Mouse (Mus musculus): ENCODE measurements around the gene Slc46a3. TPM values are rescaled to one million over a fixed set of nuclear protein-coding genes. Genes with fewer than 3 reads are reported as not detected.

Slc46a3 gene
- polyA plus RNA-seq, 1 experiment from 2014 or later, result 16.6 TPM

DNA sequence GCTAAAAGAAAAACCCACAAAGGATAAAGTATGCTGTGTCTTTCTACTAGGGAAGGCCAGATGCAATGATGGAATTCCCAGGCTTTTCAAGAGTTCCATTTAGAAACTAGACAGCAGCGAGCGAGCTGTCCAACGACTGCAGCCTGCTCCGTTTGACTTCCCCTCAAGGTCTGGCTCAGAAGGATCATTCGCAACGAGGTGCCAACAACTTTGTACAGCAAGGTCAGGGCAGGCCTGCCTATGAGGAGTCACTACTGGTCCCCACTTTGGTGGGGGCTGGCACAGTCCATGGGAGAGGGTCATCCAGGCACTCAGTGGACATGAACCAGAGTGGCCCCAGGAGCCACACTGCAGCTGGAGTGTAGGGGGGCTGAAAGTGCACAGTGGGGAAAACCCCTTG, 11.0 kb downstream of the Slc46a3 start:
- 92% methylated on average over 6 of the region's 6 CpGs for WGBS (ENCODE audit: insufficient replicate concordance)
- H3K9ac ChIP-seq (ENCODE audit: low read depth, low read length), result no peak overlapping the region
- no peak for ATAC-seq (ENCODE audit: low read depth)
- no peak overlapping the region for H3K4me2 ChIP-seq (ENCODE audit: low read depth, low read length)
- no peak overlapping the region for H3K27ac ChIP-seq (ENCODE audit: low read length)
- peaks cover 2% of the 10 kb centered on the region; the same call in 1 of the 2 replicates for H3K9me3 ChIP-seq (replicated peaks; ENCODE audit: control insufficient read depth, low read length)
- peaks cover 14% of the 10 kb centered on the region for H3K4me1 ChIP-seq (ENCODE audit: control insufficient read depth, low read depth, low read length)
- H3K36me3 ChIP-seq (ENCODE audit: control insufficient read depth, insufficient read depth), result peaks cover 34% of the 10 kb centered on the region
- H3K27me3 ChIP-seq (ENCODE audit: control insufficient read depth, insufficient read depth, low read depth, low read length), result no peaks in the 10 kb centered on the region
- H3K4me3 ChIP-seq (ENCODE audit: low read depth, low read length), result no peak overlapping the region

GRCm38 (mm10) chr5:147879971-147880682, 14.5 kb downstream of the Slc46a3 start:
- peak; percentile 80 for ATAC-seq (ENCODE audit: low read depth)
- peaks cover 52% of the 10 kb centered on the region for H3K36me3 ChIP-seq (ENCODE audit: control insufficient read depth, insufficient read depth)
- no peak overlapping the region for H3K4me3 ChIP-seq (ENCODE audit: low read depth, low read length)
- peaks cover 2% of the 10 kb centered on the region; the same call in 1 of the 2 replicates for H3K9me3 ChIP-seq (replicated peaks; ENCODE audit: control insufficient read depth, low read length)
- peaks cover 10% of the 10 kb centered on the region for H3K4me1 ChIP-seq (ENCODE audit: control insufficient read depth, low read depth, low read length)
- WGBS (ENCODE audit: insufficient replicate concordance), result 61% methylated on average over 17 of the region's 17 CpGs
- H3K27ac ChIP-seq (ENCODE audit: low read length), result peak overlapping the region; percentile 30; the same call in 1 of the 2 replicates
- H3K4me2 ChIP-seq (ENCODE audit: low read depth, low read length), result no peak overlapping the region
- H3K27me3 ChIP-seq (ENCODE audit: control insufficient read depth, insufficient read depth, low read depth, low read length), result no peaks in the 10 kb centered on the region
- H3K9ac ChIP-seq (ENCODE audit: low read depth, low read length), result no peak overlapping the region

GRCm38 (mm10) chr5:147877520-147877919, 17.1 kb downstream of the Slc46a3 start:
- 82% methylated on average over 6 of the region's 6 CpGs for WGBS (ENCODE audit: insufficient replicate concordance)
- Histone ChIP-seq H3K4me1 (ENCODE audit: control insufficient read depth, low read depth, low read length) (peaks cover 10% of the 10 kb centered on the region), H3K4me2 (ENCODE audit: low read depth, low read length) (no peak overlapping the region), H3K4me3 (ENCODE audit: low read depth, low read length) (no peak overlapping the region), H3K27me3 (ENCODE audit: control insufficient read depth, insufficient read depth, low read depth, low read length) (no peaks in the 10 kb centered on the region), H3K9me3 (replicated peaks; ENCODE audit: control insufficient read depth, low read length) (peaks cover 2% of the 10 kb centered on the region; the same call in 1 of the 2 replicates), H3K36me3 (ENCODE audit: control insufficient read depth, insufficient read depth) (peaks cover 57% of the 10 kb centered on the region), H3K27ac (ENCODE audit: low read length) (no peak overlapping the region), H3K9ac (ENCODE audit: low read depth, low read length) (no peak overlapping the region)
- no peak for ATAC-seq (ENCODE audit: low read depth)

- Histone ChIP-seq H3K36me3 (ENCODE audit: control insufficient read depth, insufficient read depth) (peaks cover 54% of the 10 kb centered on the region), H3K9ac (ENCODE audit: low read depth, low read length) (no peak overlapping the region), H3K4me1 (ENCODE audit: control insufficient read depth, low read depth, low read length) (peaks cover 5% of the 10 kb centered on the region), H3K4me3 (ENCODE audit: low read depth, low read length) (no peak overlapping the region), H3K9me3 (replicated peaks; ENCODE audit: control insufficient read depth, low read length) (no peaks in the 10 kb centered on the region), H3K27ac (ENCODE audit: low read length) (0 out of 2 replicates have a peak overlapping the region, but pooled peaks have one; percentile 16), H3K27me3 (ENCODE audit: control insufficient read depth, insufficient read depth, low read depth, low read length) (no peaks in the 10 kb centered on the region), H3K4me2 (ENCODE audit: low read depth, low read length) (no peak overlapping the region)
- 48% methylated on average over 8 of the region's 8 CpGs for WGBS (ENCODE audit: insufficient replicate concordance)
- peak; percentile 31; the same call in 1 of the 2 replicates for ATAC-seq (ENCODE audit: low read depth)
Observed at GRCm38 (mm10) chr5:147875210-147875609, 19.4 kb downstream of the Slc46a3 start.

- H3K4me2 ChIP-seq (ENCODE audit: low read depth, low read length), result no peak overlapping the region
- H3K27ac ChIP-seq (ENCODE audit: low read length), result no peak overlapping the region
- 77% methylated on average over 18 of the region's 18 CpGs for WGBS (ENCODE audit: insufficient replicate concordance)
- no peak for ATAC-seq (ENCODE audit: low read depth)
- H3K4me1 ChIP-seq (ENCODE audit: control insufficient read depth, low read depth, low read length), result peaks cover 2% of the 10 kb centered on the region
- H3K36me3 ChIP-seq (ENCODE audit: control insufficient read depth, insufficient read depth), result peaks cover 53% of the 10 kb centered on the region
- H3K4me3 ChIP-seq (ENCODE audit: low read depth, low read length), result no peak overlapping the region
- no peaks in the 10 kb centered on the region for H3K9me3 ChIP-seq (replicated peaks; ENCODE audit: control insufficient read depth, low read length)
- no peaks in the 10 kb centered on the region for H3K27me3 ChIP-seq (ENCODE audit: control insufficient read depth, insufficient read depth, low read depth, low read length)
- H3K9ac ChIP-seq (ENCODE audit: low read depth, low read length), result no peak overlapping the region
Observed at GRCm38 (mm10) chr5:147874491-147875065, 20.0 kb downstream of the Slc46a3 start.

GRCm38 (mm10) chr5:147871091-147871820, 23.4 kb downstream of the Slc46a3 start:
- WGBS (ENCODE audit: insufficient replicate concordance), result 53% methylated on average over 15 of the region's 15 CpGs
- peaks cover 35% of the 10 kb centered on the region for H3K36me3 ChIP-seq (ENCODE audit: control insufficient read depth, insufficient read depth)

DNA sequence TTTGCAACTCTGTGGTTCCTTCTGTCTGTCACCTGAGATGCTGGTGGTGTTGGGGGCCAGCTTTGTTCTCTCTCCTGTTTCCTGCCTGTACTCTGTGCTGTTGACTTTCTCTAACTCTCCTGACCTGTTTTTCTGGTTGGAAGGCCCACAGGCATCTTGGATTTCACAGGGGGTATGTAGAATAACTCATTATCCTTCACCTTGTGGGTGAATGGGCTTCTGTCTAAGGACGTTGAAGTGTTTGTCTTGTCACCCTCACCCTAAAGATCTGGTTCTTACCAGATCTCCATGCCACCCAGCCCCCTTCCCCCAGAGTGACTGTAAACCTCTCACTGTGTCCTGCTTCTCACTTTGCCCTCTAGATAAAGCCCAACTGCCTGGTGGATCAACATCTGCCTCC, 24.3 kb downstream of the Slc46a3 start:
- H3K9me3 ChIP-seq (replicated peaks; ENCODE audit: control insufficient read depth, low read length), result no peaks in the 10 kb centered on the region
- H3K27me3 ChIP-seq (ENCODE audit: control insufficient read depth, insufficient read depth, low read depth, low read length), result no peaks in the 10 kb centered on the region
- peaks cover 28% of the 10 kb centered on the region for H3K36me3 ChIP-seq (ENCODE audit: control insufficient read depth, insufficient read depth)
- H3K27ac ChIP-seq (ENCODE audit: low read length), result no peak overlapping the region
- 52% methylated on average over 1 of the region's 1 CpGs for WGBS (ENCODE audit: insufficient replicate concordance)
- H3K9ac ChIP-seq (ENCODE audit: low read depth, low read length), result no peak overlapping the region
- H3K4me2 ChIP-seq (ENCODE audit: low read depth, low read length), result no peak overlapping the region
- H3K4me3 ChIP-seq (ENCODE audit: low read depth, low read length), result no peak overlapping the region
- ATAC-seq (ENCODE audit: low read depth), result no peak
- peaks cover under 1% of the 10 kb centered on the region for H3K4me1 ChIP-seq (ENCODE audit: control insufficient read depth, low read depth, low read length)

More at GRCm38 (mm10) chr5:147871091-147871820, 23.4 kb downstream of the Slc46a3 start:
- Histone ChIP-seq H3K9ac (ENCODE audit: low read depth, low read length) (no peak overlapping the region), H3K9me3 (replicated peaks; ENCODE audit: control insufficient read depth, low read length) (no peaks in the 10 kb centered on the region), H3K4me1 (ENCODE audit: control insufficient read depth, low read depth, low read length) (peaks cover 2% of the 10 kb centered on the region), H3K4me2 (ENCODE audit: low read depth, low read length) (no peak overlapping the region), H3K4me3 (ENCODE audit: low read depth, low read length) (no peak overlapping the region), H3K27ac (ENCODE audit: low read length) (no peak overlapping the region), H3K27me3 (ENCODE audit: control insufficient read depth, insufficient read depth, low read depth, low read length) (no peaks in the 10 kb centered on the region)
- ATAC-seq (ENCODE audit: low read depth), result no peak

DNA sequence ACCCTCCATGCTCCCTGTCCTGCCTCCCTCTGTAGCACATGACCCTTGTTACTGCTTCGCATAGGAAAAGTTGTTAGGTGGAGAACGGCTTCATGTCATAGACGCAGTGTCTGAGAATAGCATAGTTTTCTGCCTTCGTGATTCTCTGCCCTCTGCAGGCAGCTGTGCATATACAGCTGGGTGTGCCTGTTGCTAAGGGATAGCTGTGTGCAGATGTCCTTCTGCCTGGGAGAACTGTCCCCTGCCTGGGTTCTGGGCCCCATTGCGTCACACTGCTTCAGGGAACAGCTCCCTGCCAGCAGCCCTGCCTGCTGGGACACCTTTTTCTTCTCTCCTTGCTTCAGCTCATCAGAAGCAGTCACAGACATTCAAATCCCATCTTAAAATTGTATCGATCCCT, 25.0 kb downstream of the Slc46a3 start:
- Histone ChIP-seq H3K4me3 (ENCODE audit: low read depth, low read length) (no peak overlapping the region), H3K4me1 (ENCODE audit: control insufficient read depth, low read depth, low read length) (no peaks in the 10 kb centered on the region; the same call in 1 of the 2 replicates), H3K36me3 (ENCODE audit: control insufficient read depth, insufficient read depth) (peaks cover 25% of the 10 kb centered on the region), H3K4me2 (ENCODE audit: low read depth, low read length) (no peak overlapping the region), H3K27ac (ENCODE audit: low read length) (no peak overlapping the region), H3K27me3 (ENCODE audit: control insufficient read depth, insufficient read depth, low read depth, low read length) (no peaks in the 10 kb centered on the region), H3K9me3 (replicated peaks; ENCODE audit: control insufficient read depth, low read length) (no peaks in the 10 kb centered on the region), H3K9ac (ENCODE audit: low read depth, low read length) (no peak overlapping the region)
- 69% methylated on average over 6 of the region's 6 CpGs for WGBS (ENCODE audit: insufficient replicate concordance)
- no peak for ATAC-seq (ENCODE audit: low read depth)
